Mouse (Mus musculus): Measurements from ENCODE around the gene Slu7. TPM values are rescaled to one million over a fixed set of nuclear protein-coding genes. Genes with fewer than 3 reads are reported as not detected.

Slu7 gene
- polyA plus RNA-seq, 1 experiment from 2014 or later, result 55.4 TPM

Other genes starting within 250 kb of the Slu7 start
- gene Pttg1, start 7.5 kb upstream of the Slu7 start, polyA plus RNA-seq (2014; fragmentation: Nextera tagmentation; extraction: Ambion mirVana), result 68.1 and 74.9 TPM in 2 replicates
- 7.9 and 9.3 TPM in 2 replicates for gene C1qtnf2, start 40.5 kb downstream of the Slu7 start, polyA plus RNA-seq (2014; fragmentation: Nextera tagmentation; extraction: Ambion mirVana)
- gene Ccnjl, start 95.0 kb downstream of the Slu7 start, polyA plus RNA-seq (2014; fragmentation: Nextera tagmentation; extraction: Ambion mirVana), result 18.1 and 20.0 TPM in 2 replicates
- gene 4933415A04Rik, start 153.3 kb downstream of the Slu7 start, polyA plus RNA-seq (2014; fragmentation: Nextera tagmentation; extraction: Ambion mirVana), result 4.1 and 6.2 TPM in 2 replicates
- gene Fabp6, start 167.8 kb downstream of the Slu7 start, polyA plus RNA-seq (2014; fragmentation: Nextera tagmentation; extraction: Ambion mirVana), result not detected in 2 replicates
- gene Pwwp2a, start 248.3 kb downstream of the Slu7 start, polyA plus RNA-seq (2014; fragmentation: Nextera tagmentation; extraction: Ambion mirVana), result 39.5 and 40.0 TPM in 2 replicates